Mouse (Mus musculus): Measurements from ENCODE around the gene Sult2a7.

The Sult2a7 gene

GRCm38 (mm10) chr7:14494130-14494529 is at the start of gene Sult2a7:
Gene Sult2a7, minus strand, starts transcription at chr7:14494230.
- DNase-seq (ENCODE audit: low spot score in 2 of 2): no peak

GRCm38 (mm10) chr7:14525280-14525679 is 31.2 kb upstream of the Sult2a7 start:
- no peak for DNase-seq (ENCODE audit: low spot score in 2 of 2)

- DNase-seq (ENCODE audit: low spot score in 2 of 2): no peak
These were observed 28.6 kb upstream of the Sult2a7 start for GRCm38 (mm10) chr7:14522636-14523035.

GRCm38 (mm10) chr7:14518301-14518700 is 24.3 kb upstream of the Sult2a7 start:
- DNase-seq (ENCODE audit: low spot score in 2 of 2): no peak

GRCm38 (mm10) chr7:14492886-14493285 is 1.1 kb downstream of the Sult2a7 start:
- no peak for DNase-seq (ENCODE audit: low spot score in 2 of 2)

GRCm38 (mm10) chr7:14446534-14446933 is 47.5 kb downstream of the Sult2a7 start, which contains the start of gene Sult2a8:
Gene Sult2a8, minus strand, starts transcription at chr7:14446769.
- DNase-seq (ENCODE audit: low spot score in 2 of 2): no peak

GRCm38 (mm10) chr7:14439581-14439980 is 54.4 kb downstream of the Sult2a7 start:
- no peak for DNase-seq (ENCODE audit: low spot score in 2 of 2)

- DNase-seq (ENCODE audit: low spot score in 2 of 2): no peak
These were observed 55.5 kb downstream of the Sult2a7 start for GRCm38 (mm10) chr7:14438484-14438883.

- DNase-seq (ENCODE audit: low spot score in 2 of 2): no peak
These were observed 56.0 kb downstream of the Sult2a7 start for GRCm38 (mm10) chr7:14438029-14438428.
